Comparison of ENCODE assay signal across 10 mouse cellular contexts in genomic region chr8:84519767-84520626, GRCm38 (mm10).
A peak's percentile ranks its signal among the peaks of the same experiment; 100 is the strongest.
DNase-seq lines count a peak whose midpoint lies in the region; ATAC-seq and TF ChIP-seq lines count a peak whose summit lies in the region.
"Had no signal": no experiment of that assay in that cellular context is flagged by ENCODE, and none has a peak within 500 bp of the region (broad histone marks: within the 10 kb centered on the region; RNA-seq: fewer than 3 reads in every experiment).

No protein-coding gene starts in this region.

- no peak for DNase-seq in embryonic facial prominence, embryonic 10.5 days (ENCODE audit: low spot score)
- DNase-seq in thymus, adult 2 months, result no peak
- DNase-seq in thymus, postnatal 25 days, result no peak
- DNase-seq in left cerebral cortex, adult 2 months (ENCODE audit: extremely low spot score in 1 of 2, low spot score in 2 of 2), result peak; percentile 55 to 72
- no peak for DNase-seq in adipocyte (ENCODE audit: low spot score)
- DNase-seq in spleen, adult 12 weeks (ENCODE audit: low spot score), result no peak
- DNase-seq in Muller cell, postnatal 12 days (ENCODE audit: inconsistent ontology term), result no peak

- 0 out of 2 replicates have a peak, but pooled peaks have one; percentile 24 for ATAC-seq in embryonic facial prominence, embryonic 15.5 days (ENCODE audit: insufficient number of reproducible peaks, low FRiP score, low TSS enrichment, low read depth)

- no peaks in the 10 kb centered on the region for H3K27me3 ChIP-seq in embryonic facial prominence, embryonic 15.5 days
- no peaks in the 10 kb centered on the region for H3K27me3 ChIP-seq in embryonic facial prominence, embryonic 10.5 days (replicated peaks; ENCODE audit: low read depth, poor library complexity, severe bottlenecking)
- H3K27me3 ChIP-seq in thymus, adult 2 months (ENCODE audit: control insufficient read depth, insufficient read depth, low read length), result no peaks in the 10 kb centered on the region

- intact Hi-C loops in left cerebral cortex, adult 2 months (cut with DNase I), result loop anchor here (1.0 kb wide), 1 partner anchor 26 kb away; no protein-coding TSS in a partner anchor

- no peak overlapping the region for H3K9ac ChIP-seq in embryonic facial prominence, embryonic 15.5 days

- no peak for TF ChIP-seq POLR2A in thymus, adult 2 months (IDR thresholded peaks at IDR 0.05; ENCODE audit: control insufficient read depth, extremely low read depth, insufficient read depth, low read length, poor library complexity)

- H3K9me3 ChIP-seq in embryonic facial prominence, embryonic 15.5 days (replicated peaks), result no peaks in the 10 kb centered on the region
- H3K9me3 ChIP-seq in embryonic facial prominence, embryonic 10.5 days, result no peaks in the 10 kb centered on the region

- 57% methylated on average over 17 of the region's 17 CpGs for WGBS in embryonic facial prominence, embryonic 15.5 days
- WGBS in embryonic facial prominence, embryonic 10.5 days, result 86% methylated on average over 17 of the region's 17 CpGs
- WGBS in thymus, adult 2 months, result 52% methylated on average over 17 of the region's 17 CpGs

- no peak overlapping the region for H3K4me3 ChIP-seq in embryonic facial prominence, embryonic 15.5 days (replicated peaks)
- H3K4me3 ChIP-seq in embryonic facial prominence, embryonic 10.5 days, result no peak overlapping the region
- no peak overlapping the region for H3K4me3 ChIP-seq in thymus, adult 2 months (ENCODE audit: control insufficient read depth, insufficient read depth, low read length)
- H3K4me3 ChIP-seq in left cerebral cortex, adult 2 months, result no peak overlapping the region

- H3K4me2 ChIP-seq in embryonic facial prominence, embryonic 15.5 days (replicated peaks), result no peak overlapping the region
- H3K4me2 ChIP-seq: liver, embryonic 11.5 days; midbrain, embryonic 11.5 days had no signal

- TF ChIP-seq CTCF in thymus, adult 2 months (IDR thresholded peaks at IDR 0.05; ENCODE audit: borderline replicate concordance, control insufficient read depth, extremely low read depth, insufficient read depth, low read length, poor library complexity), result no peak
- no peak for TF ChIP-seq CTCF in left cerebral cortex, adult 2 months (IDR thresholded peaks at IDR 0.05)

- no peaks in the 10 kb centered on the region for H3K4me1 ChIP-seq in embryonic facial prominence, embryonic 15.5 days
- H3K4me1 ChIP-seq in embryonic facial prominence, embryonic 10.5 days, result no peaks in the 10 kb centered on the region
- peaks cover 32% of the 10 kb centered on the region for H3K4me1 ChIP-seq in thymus, adult 2 months (replicated peaks; ENCODE audit: control insufficient read depth, insufficient read depth, low read length)

- no peak overlapping the region for H3K27ac ChIP-seq in embryonic facial prominence, embryonic 15.5 days (replicated peaks)
- no peak overlapping the region for H3K27ac ChIP-seq in embryonic facial prominence, embryonic 10.5 days (replicated peaks)
- peak overlapping the region; percentile 80 for H3K27ac ChIP-seq in thymus, adult 2 months (ENCODE audit: control insufficient read depth, insufficient read depth, low read length)
- H3K27ac ChIP-seq in left cerebral cortex, adult 2 months, result peak overlapping the region; percentile 83

- no peaks in the 10 kb centered on the region for H3K36me3 ChIP-seq in embryonic facial prominence, embryonic 15.5 days
- no peaks in the 10 kb centered on the region for H3K36me3 ChIP-seq in embryonic facial prominence, embryonic 10.5 days (replicated peaks)
- H3K36me3 ChIP-seq in thymus, adult 2 months (ENCODE audit: control insufficient read depth, insufficient read depth, low read length), result no peaks in the 10 kb centered on the region

Comparison
In these comparisons a context has a peak if more than half of its experiments do, and no peak if none do; other contexts are left out.
1. H3K27ac ChIP-seq: peak in thymus, adult 2 months (single experiment) and left cerebral cortex, adult 2 months (single experiment); none in embryonic facial prominence, embryonic 15.5 days (single experiment) and embryonic facial prominence, embryonic 10.5 days (single experiment).
2. DNase-seq: peak in left cerebral cortex, adult 2 months (2 of 2); none in embryonic facial prominence, embryonic 10.5 days (single experiment), thymus, adult 2 months (single experiment), thymus, postnatal 25 days (single experiment), adipocyte (single experiment), spleen, adult 12 weeks (single experiment) and Muller cell, postnatal 12 days (single experiment).